Mouse (Mus musculus) liver, embryonic 14.5 days (tissue): ENCODE data around the gene Triap1. TPM values are rescaled to one million over a fixed set of nuclear protein-coding genes. Genes with fewer than 3 reads are reported as not detected.

Source experiments
- ATAC-seq: fragments of 200-750 bp; cut with Nextera tagmentation; 2 replicates; pipeline ENCODE4 v1.8.0; 2017; ENCODE audit warnings: moderate number of reproducible peaks, mild to moderate bottlenecking, moderate library complexity; ENCODE audit not compliant: insufficient read depth
- DNase-seq, 3 experiments: peaks; one replicate each; pipeline ENCODE4 v3.0.0-alpha.2; 2012 to 2013; ENCODE audit warnings: low read depth in 3 of 3, low spot score in 3 of 3
- H3K27ac ChIP-seq: fragments of 300-500 bp; sonication (generic); 2 replicates; pipeline ENCODE4 v1.5.1; 2014; ENCODE audit warnings: moderate library complexity, mild to moderate bottlenecking, control low read depth, inconsistent platforms
- H3K27me3 ChIP-seq: fragments of 300-500 bp; sonication (generic); 2 replicates; pipeline ENCODE4 v1.6.1; 2014; ENCODE audit warnings: mild to moderate bottlenecking, low read length, moderate library complexity; ENCODE audit not compliant: control insufficient read depth, insufficient read depth
- H3K36me3 ChIP-seq: fragments of 300-500 bp; sonication (generic); replicated peaks from 2 replicates; pipeline ENCODE4 v1.6.1; 2014; ENCODE audit warnings: low read depth; ENCODE audit not compliant: control insufficient read depth, insufficient read depth
- H3K4me1 ChIP-seq, 2 experiments: fragments of 200-500 bp in 1 of 2; fragments of 300-500 bp in 1 of 2; sonication (generic) in 1 of 2; replicated peaks; 2 replicates each; pipeline ENCODE4 v1.6.1; 2012 to 2014; ENCODE audit warnings: antibody characterized with exemption in 1 of 2, inconsistent platforms in 1 of 2, low read length in 1 of 2; ENCODE audit not compliant: control insufficient read depth in 2 of 2, insufficient read depth in 2 of 2
- H3K4me2 ChIP-seq: fragments of 300-500 bp; sonication (generic); 2 replicates; pipeline ENCODE4 v1.6.1; 2014; ENCODE audit warnings: low read depth, mild to moderate bottlenecking, control low read depth, moderate library complexity
- H3K4me3 ChIP-seq, 2 experiments: fragments of 200-500 bp in 1 of 2; fragments of 300-500 bp in 1 of 2; sonication (generic) in 1 of 2; 2 replicates each; pipeline ENCODE4 v1.5.1; 2012 to 2014; ENCODE audit warnings: low read depth in 2 of 2, low read length in 2 of 2, mild to moderate bottlenecking in 2 of 2, control low read depth in 1 of 2, inconsistent platforms in 1 of 2, moderate library complexity in 1 of 2; ENCODE audit not compliant: insufficient read depth in 1 of 2
- H3K9ac ChIP-seq: fragments of 300-500 bp; sonication (generic); replicated peaks from 2 replicates; pipeline ENCODE4 v1.6.1; 2014; ENCODE audit warnings: mild to moderate bottlenecking, control low read depth, moderate library complexity
- H3K9me3 ChIP-seq: fragments of 300-500 bp; sonication (generic); 2 replicates; pipeline ENCODE4 v1.6.1; 2016; ENCODE audit warnings: low read length, mixed read lengths; ENCODE audit not compliant: control insufficient read depth
- CTCF ChIP-seq: IDR thresholded peaks from 2 replicates; pipeline ENCODE4 v1.5.1; 2016; ENCODE audit warnings: antibody characterized with exemption, low read depth, control low read depth
- EP300 ChIP-seq: IDR thresholded peaks from 2 replicates; pipeline ENCODE4 v1.6.1; 2016; ENCODE audit warnings: antibody characterized with exemption, low read depth
- WGBS: fragments of 180-500 bp; shearing (Covaris S2); extraction: QIAGEN DNeasy Blood & Tissue Kit; methylation state at CpG from one replicate; pipeline ENCODE4 v1.1.7; 2014; ENCODE audit not compliant: insufficient replicate concordance; 5-methylcytosine and 5-hydroxymethylcytosine counted together
- polyA plus RNA-seq, 2 experiments: library from polyadenylated mRNA; depleted of rRNA in 1 of 2; stranded (reverse) in 1 of 2; unstranded in 1 of 2; fragments of >200 nt; fragmentation: Nextera tagmentation in 1 of 2; extraction: Ambion mirVana in 1 of 2; gene quantifications; 2 replicates each; pipeline versions ENCODE4 v1.2.1 to v1.2.3; 2012 to 2014

The Triap1 gene
- polyA plus RNA-seq, 2 experiments, result 15.4 to 28.9 TPM

DNA sequence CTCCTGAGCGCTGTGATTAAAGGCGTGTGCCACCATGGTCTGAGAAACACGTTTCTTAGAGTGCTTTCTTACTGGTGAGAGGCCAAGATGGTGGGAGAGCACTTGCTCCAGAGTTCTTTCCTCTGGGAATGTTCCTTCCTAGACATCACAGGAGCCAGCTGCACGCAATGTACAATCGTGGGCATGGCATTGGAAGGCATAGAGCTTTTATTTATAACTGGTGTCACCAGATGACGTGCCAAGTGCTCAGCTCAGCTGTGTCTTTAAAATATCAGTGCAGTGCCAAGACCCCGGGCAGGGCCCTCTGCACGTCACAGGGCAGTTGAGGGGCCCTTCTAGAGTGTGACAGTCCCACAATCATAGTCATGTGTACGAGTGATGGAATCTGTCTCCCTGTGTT lies 10.1 kb upstream of the Triap1 start:
- H3K36me3 ChIP-seq, result peaks cover 64% of the 10 kb centered on the region
- no peak for ATAC-seq

DNA sequence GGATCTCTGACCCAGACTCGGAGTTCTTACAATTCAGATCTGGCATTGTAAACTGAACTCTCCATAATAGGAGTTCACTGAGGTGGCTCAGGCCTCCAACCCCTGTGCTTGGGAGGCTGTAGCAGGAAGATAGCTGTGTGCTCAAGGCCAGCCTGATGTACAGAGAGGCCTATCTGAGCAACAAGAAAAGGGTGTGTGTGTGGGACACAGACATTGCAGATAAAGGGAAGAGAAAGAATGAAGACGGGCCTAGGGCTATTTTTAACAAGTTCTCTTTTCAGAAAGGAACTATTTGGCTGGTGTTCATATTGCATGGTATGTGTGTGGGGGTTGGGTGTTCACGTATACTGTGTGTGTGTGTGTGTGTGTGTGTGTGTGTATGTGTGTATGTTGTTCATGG lies 7.4 kb upstream of the Triap1 start:
- Histone ChIP-seq H3K9ac (peak overlapping the region; percentile 46), H3K36me3 (peaks cover 73% of the 10 kb centered on the region), H3K9me3 (no peaks in the 10 kb centered on the region), H3K4me2 (peak overlapping the region; percentile 61), H3K27ac (peak overlapping the region; percentile 83), H3K27me3 (no peaks in the 10 kb centered on the region), H3K4me1 (peaks cover 27 to 45% of the 10 kb centered on the region in 2 experiments), H3K4me3 (peak overlapping the region in 1 of 2 experiments; percentile 13; a peak in 1 of 4 replicates)
- ATAC-seq (peak; percentile 94), DNase-seq (peak; percentile 67 to 73 (median 70))
- TF ChIP-seq CTCF (no peak), EP300 (peak; percentile 83)
- WGBS, result 13% methylated on average over 3 of the region's 3 CpGs

More for the DNA sequence above, 10.1 kb upstream of the Triap1 start:
- Histone ChIP-seq H3K9me3 (no peaks in the 10 kb centered on the region), H3K27ac (no peak overlapping the region), H3K9ac (no peak overlapping the region), H3K4me2 (no peak overlapping the region), H3K4me3 (no peak overlapping the region), H3K4me1 (peaks cover 30 to 45% of the 10 kb centered on the region in 2 experiments), H3K27me3 (no peaks in the 10 kb centered on the region)
- WGBS, result 72% methylated on average over 9 of the region's 9 CpGs
- no peak for DNase-seq
- TF ChIP-seq CTCF (no peak), EP300 (no peak)

DNA sequence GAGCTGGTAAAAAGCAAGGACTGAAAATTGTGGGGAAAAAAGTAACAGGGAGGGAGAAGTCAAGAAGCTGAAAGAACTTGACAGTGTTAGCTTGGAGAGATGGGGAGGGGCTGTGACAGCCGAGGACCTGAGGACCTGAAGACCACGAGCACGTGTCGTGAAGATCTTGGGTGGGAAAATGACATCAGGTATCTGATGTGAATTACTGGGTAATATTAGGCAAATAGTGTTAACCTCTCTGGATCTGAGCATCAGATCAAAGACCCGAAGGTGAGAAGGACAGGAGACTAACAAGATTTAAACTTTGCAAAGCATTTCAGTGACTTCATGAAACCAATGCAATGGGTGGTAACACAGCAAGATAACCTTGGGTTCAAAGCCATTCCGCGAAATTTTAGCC lies 1.0 kb upstream of the Triap1 start:
- ATAC-seq, result no peak
- peak overlapping the region; percentile 88 to 98 for H3K4me3 ChIP-seq
- H3K36me3 ChIP-seq, result peaks cover 44% of the 10 kb centered on the region
- H3K9ac ChIP-seq, result peak overlapping the region; percentile 98
- H3K4me2 ChIP-seq, result peak overlapping the region; percentile 94
- H3K4me1 ChIP-seq, result peaks cover 11 to 15% of the 10 kb centered on the region in 2 experiments
- DNase-seq, result no peak
- no peaks in the 10 kb centered on the region for H3K27me3 ChIP-seq
- H3K27ac ChIP-seq, result peak overlapping the region; percentile 77
- WGBS, result 8% methylated on average over 7 of the region's 7 CpGs
- TF ChIP-seq CTCF (no peak), EP300 (no peak)
- no peaks in the 10 kb centered on the region for H3K9me3 ChIP-seq

DNA sequence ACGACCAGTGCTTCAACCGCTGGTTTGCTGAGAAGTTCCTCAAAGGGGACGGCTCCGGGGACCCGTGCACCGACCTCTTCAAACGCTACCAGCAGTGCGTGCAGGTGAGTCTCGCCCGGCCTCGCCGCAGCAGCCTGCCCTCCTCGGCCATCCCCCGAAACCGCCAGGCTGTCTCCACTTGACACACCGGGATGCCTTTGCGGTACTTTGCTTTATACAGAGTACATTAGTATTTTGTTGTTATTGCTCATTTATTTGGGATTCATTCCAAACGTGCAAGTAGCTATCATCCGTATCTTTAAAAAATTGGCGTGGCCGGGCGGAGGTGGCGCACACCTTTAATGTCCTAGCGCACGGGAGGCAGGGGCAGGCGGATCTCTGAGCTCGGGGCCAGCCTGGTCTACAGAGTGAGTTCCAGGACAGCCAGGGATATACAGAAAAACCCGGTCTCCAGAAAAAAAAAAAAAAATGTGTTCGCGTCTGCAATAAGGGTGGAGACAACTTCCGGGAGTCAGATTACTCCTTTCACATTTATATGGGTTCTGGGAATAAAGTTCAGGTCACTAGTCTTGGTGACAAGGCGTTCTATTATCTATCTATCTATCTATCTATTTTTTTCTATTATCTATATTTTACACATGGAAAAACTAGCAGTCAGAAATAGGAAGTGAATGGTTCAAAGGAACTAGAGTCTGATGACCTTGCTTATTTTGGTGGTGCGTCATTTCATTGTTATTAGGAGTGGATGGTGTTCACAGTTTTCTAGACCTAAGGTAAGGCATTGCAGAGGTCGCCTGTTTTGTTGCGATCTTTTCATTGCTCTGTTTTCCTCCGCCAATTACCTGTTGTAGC lies 515 bp downstream of the Triap1 start:
- Histone ChIP-seq H3K27me3 (no peaks in the 10 kb centered on the region), H3K9ac (peak overlapping the region; percentile 98), H3K27ac (peak overlapping the region; percentile 38), H3K4me1 (peaks cover 11 to 13% of the 10 kb centered on the region in 2 experiments), H3K9me3 (no peaks in the 10 kb centered on the region), H3K36me3 (peaks cover 40% of the 10 kb centered on the region), H3K4me2 (peak overlapping the region; percentile 94), H3K4me3 (peak overlapping the region; percentile 88 to 98)
- 6% methylated on average over 36 of the region's 36 CpGs for WGBS
- TF ChIP-seq CTCF, result peak; percentile 15; the same call in 1 of the 2 replicates
- no peak for TF ChIP-seq EP300
- no peak for DNase-seq
- peak; percentile 56 for ATAC-seq

DNA sequence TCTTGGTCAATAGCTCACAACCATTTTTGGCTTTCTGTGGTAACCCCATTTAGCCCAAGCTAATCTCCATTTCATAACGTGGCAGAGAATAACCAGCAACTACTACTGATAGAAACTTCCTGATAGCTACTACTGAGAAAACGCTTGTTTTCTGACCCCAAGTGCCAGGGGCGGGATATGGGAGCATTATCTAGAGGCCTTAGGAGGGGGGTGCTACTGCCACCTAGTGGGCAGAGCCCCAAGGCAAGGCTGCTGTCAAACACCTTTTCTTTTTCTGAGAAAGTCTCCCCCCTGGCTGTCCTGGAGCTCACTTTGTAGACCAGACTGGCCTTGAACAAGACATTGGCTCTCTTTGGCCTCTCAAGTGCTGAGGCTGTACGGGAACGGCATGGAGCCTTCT lies 6.5 kb downstream of the Triap1 start:
- Histone ChIP-seq H3K9me3 (no peaks in the 10 kb centered on the region), H3K4me3 (peak overlapping the region; percentile 73 to 82), H3K4me2 (peak overlapping the region; percentile 79), H3K36me3 (peaks cover 39% of the 10 kb centered on the region), H3K4me1 (peaks cover 5 to 13% of the 10 kb centered on the region in 2 experiments), H3K27ac (peak overlapping the region; percentile 61), H3K9ac (peak overlapping the region; percentile 70), H3K27me3 (no peaks in the 10 kb centered on the region)
- WGBS, result 0% methylated on average over 5 of the region's 5 CpGs
- ATAC-seq (peak; percentile 60), DNase-seq (peak; percentile 81 to 85 (median 85))
- peak; percentile 97 for TF ChIP-seq CTCF
- TF ChIP-seq EP300, result no peak
